Mouse (Mus musculus) C2C12 (cell line): ENCODE measurements around the gene Aurkaip1.

Experiments
- CEBPB ChIP-seq: IDR thresholded peaks from one replicate; pipeline ENCODE4 v1.6.1; 2011; ENCODE audit warnings: low read depth, mild to moderate bottlenecking, control low read depth, moderate library complexity
- CTCF ChIP-seq: IDR thresholded peaks from one replicate; pipeline ENCODE4 v1.5.1; 2011; ENCODE audit not compliant: control insufficient read depth, insufficient read depth, insufficient read length
- MAX ChIP-seq: IDR thresholded peaks from one replicate; pipeline ENCODE4 v1.6.1; 2011; ENCODE audit warnings: mild to moderate bottlenecking, control low read depth
- MYOD1 ChIP-seq: IDR thresholded peaks from one replicate; pipeline ENCODE4 v1.6.1; 2011; ENCODE audit warnings: low read depth; ENCODE audit not compliant: control insufficient read depth, insufficient read length
- USF1 ChIP-seq: IDR thresholded peaks from one replicate; pipeline ENCODE4 v1.6.1; 2011; ENCODE audit warnings: low read depth, mild to moderate bottlenecking, control low read depth, moderate library complexity

DNA sequence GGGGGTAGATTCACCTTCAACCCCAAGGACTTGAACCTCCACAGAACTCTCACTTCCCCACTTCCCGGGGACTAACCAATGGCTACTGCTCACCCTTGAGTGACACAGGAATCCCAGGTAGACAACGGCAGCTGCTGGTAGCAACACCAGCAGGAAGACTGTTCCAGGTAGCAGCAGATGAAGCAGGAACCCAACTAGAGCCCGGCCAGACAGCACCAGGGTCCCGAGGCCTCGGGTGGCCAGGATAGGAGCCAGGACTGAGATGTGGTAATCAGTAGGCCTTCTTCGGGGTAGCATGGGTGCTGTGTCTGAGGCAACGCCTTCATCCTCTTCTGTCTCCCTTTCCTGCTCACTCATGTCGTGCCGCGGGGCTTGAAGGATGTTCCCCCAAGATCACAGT is 45.8 kb upstream of the Aurkaip1 start:
- TF ChIP-seq CTCF (no peak), MYOD1 (no peak), USF1 (no peak), CEBPB (no peak), MAX (no peak)
